Mouse (Mus musculus): ENCODE measurements around the gene Elavl1.

GRCm38 (mm10) chr8:4245061-4245460 lies 80.2 kb downstream of the Elavl1 start:
- TF ChIP-seq CTCF (IDR thresholded peaks at IDR 0.05): no peak
- no peak for TF ChIP-seq EP300 (IDR thresholded peaks at IDR 0.05)

All from lung, postnatal 0 days (tissue).